Comparison of ENCODE assay signal across 9 mouse cellular contexts in the genomic region with DNA sequence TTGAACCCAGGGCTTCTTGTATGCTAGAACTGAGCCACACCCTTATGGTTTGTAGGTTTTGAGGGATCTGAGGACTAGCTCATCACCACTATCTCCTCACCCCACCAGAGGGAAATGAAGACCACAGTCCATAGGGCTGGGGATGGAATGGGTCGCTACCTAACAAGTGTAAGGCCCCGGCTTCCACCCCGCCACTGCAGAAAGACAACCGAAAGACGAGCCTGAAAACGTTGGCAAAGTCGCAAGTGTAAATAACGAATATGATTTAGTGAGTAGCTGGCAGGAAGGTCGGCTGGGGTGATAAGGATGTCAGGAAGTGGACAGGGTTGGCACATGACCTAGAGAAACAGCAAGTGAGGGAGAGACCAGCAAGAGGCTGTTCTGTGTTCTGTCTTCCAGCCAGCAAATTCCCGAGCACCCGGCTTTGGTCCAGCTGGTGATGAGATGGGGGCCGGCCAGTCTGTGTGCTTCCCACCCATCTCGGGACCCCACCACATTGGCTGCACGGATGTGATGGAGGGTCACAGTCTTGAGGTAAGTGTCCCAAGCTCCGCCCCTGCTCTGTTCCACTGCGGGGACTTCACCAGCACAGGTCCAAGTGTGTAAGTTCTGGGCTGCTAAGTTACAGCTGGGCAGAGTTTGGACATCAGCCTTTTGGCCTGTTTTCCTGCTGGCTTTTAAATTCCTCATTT. TPM values are rescaled to one million over a fixed set of nuclear protein-coding genes. Genes with fewer than 3 reads are reported as not detected.
DNase-seq lines count a peak whose midpoint lies in the region; ATAC-seq and TF ChIP-seq lines count a peak whose summit lies in the region.
"Had no signal": no experiment of that assay in that cellular context is flagged by ENCODE, and none has a peak within 500 bp of the region (broad histone marks: within the 10 kb centered on the region; RNA-seq: fewer than 3 reads in every experiment).

No protein-coding gene starts in this region.

- H3K27ac ChIP-seq in heart, embryonic 16.5 days (ENCODE audit: low read length): peak overlapping the region; percentile 73
- no peak overlapping the region for H3K27ac ChIP-seq in liver, embryonic 16.5 days (ENCODE audit: low read length)

- H3K36me3 ChIP-seq in G1E (replicated peaks): peaks cover 30% of the 10 kb centered on the region
- H3K36me3 ChIP-seq in heart, embryonic 16.5 days (ENCODE audit: control insufficient read depth, insufficient read depth): no peaks in the 10 kb centered on the region
- H3K36me3 ChIP-seq in liver, embryonic 16.5 days (ENCODE audit: control insufficient read depth, insufficient read depth): no peaks in the 10 kb centered on the region

- WGBS in heart, embryonic 16.5 days: 32% methylated on average over 16 of the region's 16 CpGs
- WGBS in liver, embryonic 16.5 days (ENCODE audit: insufficient replicate concordance): 13% methylated on average over 16 of the region's 16 CpGs

- H3K27me3 ChIP-seq in G1E (ENCODE audit: insufficient read depth, low read length): peaks cover 35% of the 10 kb centered on the region
- no peaks in the 10 kb centered on the region for H3K27me3 ChIP-seq in heart, embryonic 16.5 days (ENCODE audit: control insufficient read depth, insufficient read depth, low read length)
- H3K27me3 ChIP-seq in liver, embryonic 16.5 days (ENCODE audit: control insufficient read depth, insufficient read depth, low read depth, low read length): peaks cover 7% of the 10 kb centered on the region; the same call in 1 of the 2 replicates

- H3K9me3 ChIP-seq in G1E (replicated peaks): no peaks in the 10 kb centered on the region
- H3K9me3 ChIP-seq in heart, embryonic 16.5 days (replicated peaks; ENCODE audit: control insufficient read depth, low read length): no peaks in the 10 kb centered on the region
- no peaks in the 10 kb centered on the region for H3K9me3 ChIP-seq in liver, embryonic 16.5 days (replicated peaks; ENCODE audit: control insufficient read depth, low read length)

- DNase-seq in cerebellum, postnatal 10 days: peak; percentile 74 to 82
- no peak for DNase-seq in cerebellum, adult 9-10 months
- DNase-seq in G1E (ENCODE audit: low spot score): peak; percentile 45
- peak; percentile 55 for DNase-seq in testis, postnatal 14 days (ENCODE audit: low spot score)
- DNase-seq in layer of hippocampus, adult 8-10 months (ENCODE audit: low spot score in 2 of 2): no peak
- no peak for DNase-seq in layer of hippocampus, adult 18-20 months (ENCODE audit: low spot score in 2 of 2)

- no peak for TF ChIP-seq CTCF in G1E (IDR thresholded peaks at IDR 0.05; ENCODE audit: low read depth, low read length)

- peak overlapping the region; percentile 78 for H3K4me2 ChIP-seq in heart, embryonic 16.5 days (ENCODE audit: low read depth, low read length)
- peak overlapping the region; percentile 86 for H3K4me2 ChIP-seq in liver, embryonic 16.5 days (ENCODE audit: low read depth, low read length)

- ATAC-seq in G1E (ENCODE audit: extremely low read depth, insufficient number of reproducible peaks, low FRiP score, poor library complexity, severe bottlenecking): 0 out of 2 replicates have a peak, but pooled peaks have one; percentile 7
- peak; percentile 78 for ATAC-seq in heart, embryonic 16.5 days (replicated peaks; ENCODE audit: extremely low read depth, insufficient read depth, low FRiP score)
- no peak for ATAC-seq in liver, embryonic 16.5 days (ENCODE audit: low read depth)

- peak overlapping the region; percentile 61; the same call in 1 of the 2 replicates for H3K4me3 ChIP-seq in G1E (ENCODE audit: low read depth, low read length)
- H3K4me3 ChIP-seq in heart, embryonic 16.5 days (ENCODE audit: low read length): no peak overlapping the region
- no peak overlapping the region for H3K4me3 ChIP-seq in liver, embryonic 16.5 days (ENCODE audit: low read depth, low read length)

- H3K9ac ChIP-seq in heart, embryonic 16.5 days (ENCODE audit: low read length): peak overlapping the region; percentile 21; the same call in 1 of the 2 replicates
- no peak overlapping the region for H3K9ac ChIP-seq in liver, embryonic 16.5 days (ENCODE audit: low read depth, low read length)

- H3K4me1 ChIP-seq in G1E (ENCODE audit: insufficient read depth, low read depth, low read length): peaks cover 38% of the 10 kb centered on the region
- H3K4me1 ChIP-seq in heart, embryonic 16.5 days (ENCODE audit: control insufficient read depth, insufficient read depth, low read length): peaks cover 37% of the 10 kb centered on the region
- H3K4me1 ChIP-seq in liver, embryonic 16.5 days (ENCODE audit: control insufficient read depth, low read depth, low read length): peaks cover 24% of the 10 kb centered on the region

RNA-seq across cellular contexts. Expression of a gene that starts 6.6 kb away (rescaled TPM):
- total RNA-seq in G1E (2014; fragmentation: Nextera tagmentation) (15.1 and 16.3 TPM in 2 replicates), G1E (2017) (45.9 and 48.0 TPM in 2 replicates)
- 10.2 and 14.9 TPM in 2 replicates for polyA plus RNA-seq in G1E (2012)
- polyA plus RNA-seq in heart, embryonic 16.5 days (2015; fragmentation: Nextera tagmentation; extraction: Ambion mirVana): 9.6 and 10.5 TPM in 2 replicates
- 6.6 and 8.2 TPM in 2 replicates for polyA plus RNA-seq in liver, embryonic 16.5 days (2015; fragmentation: Nextera tagmentation; extraction: Ambion mirVana)
- total RNA-seq in layer of hippocampus, adult 8-10 months (2022): 10 to 100 TPM in 1 of 4 experiments, 1 to 10 TPM in 3; 5.5 to 10.5 (median 8.5) TPM
- 1 to 10 TPM; 5.0 to 5.9 TPM for total RNA-seq in layer of hippocampus, adult 18-20 months (2021)

RNA-seq across cellular contexts. Expression of a gene that starts 19.1 kb away (rescaled TPM):
- total RNA-seq in G1E (2014; fragmentation: Nextera tagmentation) (not detected in 2 replicates), G1E (2017) (0.05 TPM in 1 of 2 replicates, not detected in the other)
- not detected in 2 replicates for polyA plus RNA-seq in G1E (2012)
- 2.6 and 2.8 TPM in 2 replicates for polyA plus RNA-seq in heart, embryonic 16.5 days (2015; fragmentation: Nextera tagmentation; extraction: Ambion mirVana)
- 0.21 and 0.25 TPM in 2 replicates for polyA plus RNA-seq in liver, embryonic 16.5 days (2015; fragmentation: Nextera tagmentation; extraction: Ambion mirVana)
- total RNA-seq in layer of hippocampus, adult 8-10 months (2022): 10 to 100 TPM; 36.5 to 47.8 (median 42.9) TPM
- 10 to 100 TPM; 46.1 to 48.0 TPM for total RNA-seq in layer of hippocampus, adult 18-20 months (2021)

RNA-seq across cellular contexts. Expression of a gene that starts 59.7 kb away (rescaled TPM):
- total RNA-seq in G1E (2014; fragmentation: Nextera tagmentation): 3.8 and 4.6 TPM in 2 replicates
- 5.6 and 6.1 TPM in 2 replicates for total RNA-seq in G1E (2017)
- 4.7 and 8.2 TPM in 2 replicates for polyA plus RNA-seq in G1E (2012)
- 0.21 and 0.42 TPM in 2 replicates for polyA plus RNA-seq in heart, embryonic 16.5 days (2015; fragmentation: Nextera tagmentation; extraction: Ambion mirVana)
- 0.02 and 0.12 TPM in 2 replicates for polyA plus RNA-seq in liver, embryonic 16.5 days (2015; fragmentation: Nextera tagmentation; extraction: Ambion mirVana)
- total RNA-seq in layer of hippocampus, adult 8-10 months (2022): under 1 TPM in 1 of 4 experiments, not detected in 3; 0.49 TPM
- under 1 TPM in 1 of 2 experiments, not detected in 1; 0.10 TPM for total RNA-seq in layer of hippocampus, adult 18-20 months (2021)
- polyA plus RNA-seq: C2C12 had no signal

Comparison
In these comparisons a context has a peak if more than half of its experiments do, and no peak if none do; other contexts are left out.
1. DNase-seq: peak in cerebellum, postnatal 10 days (2 of 2), G1E (single experiment) and testis, postnatal 14 days (single experiment); none in cerebellum, adult 9-10 months (single experiment), layer of hippocampus, adult 8-10 months (0 of 2) and layer of hippocampus, adult 18-20 months (0 of 2).
2. RNA of a gene that starts 19.1 kb away (total RNA-seq): 46.1 to 48.0 TPM in layer of hippocampus, adult 18-20 months and 36.5 to 47.8 TPM in layer of hippocampus, adult 8-10 months; 0.05 TPM in G1E; every median in the first group is over 10 times any median in the second.